Mouse (Mus musculus): ENCODE measurements around the gene Itpr3.
A peak's percentile ranks its signal among the peaks of the same experiment; 100 is the strongest.

Itpr3 gene

DNA sequence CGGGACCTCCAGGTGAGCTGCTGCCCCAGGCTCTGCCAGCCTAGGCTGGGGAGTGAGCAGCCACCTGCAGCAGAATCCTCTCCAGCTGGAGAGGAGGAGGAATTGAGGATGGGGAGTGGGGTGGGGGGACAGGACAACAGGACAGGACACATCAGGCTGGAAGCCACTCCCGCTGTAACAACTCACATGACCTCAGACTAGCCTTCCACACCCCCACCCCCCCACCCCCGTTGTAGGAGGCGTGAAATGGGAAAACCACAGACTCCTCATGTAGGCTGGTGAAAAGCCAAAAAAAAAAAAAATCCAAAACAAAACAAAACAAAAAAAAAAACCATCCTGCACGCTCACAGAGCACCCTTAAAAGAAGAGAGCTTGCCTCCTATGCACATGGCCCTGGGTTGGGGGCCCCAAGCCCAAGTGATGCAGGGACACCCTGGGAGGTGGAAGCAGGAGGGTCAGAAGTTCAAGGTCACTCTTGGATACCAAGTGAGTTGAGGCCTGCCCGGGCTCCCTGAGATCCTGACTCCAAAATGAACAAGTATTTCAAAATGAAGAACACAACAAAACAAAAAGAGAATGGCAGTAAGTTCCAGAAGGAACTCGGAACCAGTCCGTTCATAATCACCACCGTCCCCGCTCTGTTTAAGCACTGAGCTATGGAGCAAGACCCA is 17.5 kb upstream of the Itpr3 start:
- DNase-seq, result no peak

DNA sequence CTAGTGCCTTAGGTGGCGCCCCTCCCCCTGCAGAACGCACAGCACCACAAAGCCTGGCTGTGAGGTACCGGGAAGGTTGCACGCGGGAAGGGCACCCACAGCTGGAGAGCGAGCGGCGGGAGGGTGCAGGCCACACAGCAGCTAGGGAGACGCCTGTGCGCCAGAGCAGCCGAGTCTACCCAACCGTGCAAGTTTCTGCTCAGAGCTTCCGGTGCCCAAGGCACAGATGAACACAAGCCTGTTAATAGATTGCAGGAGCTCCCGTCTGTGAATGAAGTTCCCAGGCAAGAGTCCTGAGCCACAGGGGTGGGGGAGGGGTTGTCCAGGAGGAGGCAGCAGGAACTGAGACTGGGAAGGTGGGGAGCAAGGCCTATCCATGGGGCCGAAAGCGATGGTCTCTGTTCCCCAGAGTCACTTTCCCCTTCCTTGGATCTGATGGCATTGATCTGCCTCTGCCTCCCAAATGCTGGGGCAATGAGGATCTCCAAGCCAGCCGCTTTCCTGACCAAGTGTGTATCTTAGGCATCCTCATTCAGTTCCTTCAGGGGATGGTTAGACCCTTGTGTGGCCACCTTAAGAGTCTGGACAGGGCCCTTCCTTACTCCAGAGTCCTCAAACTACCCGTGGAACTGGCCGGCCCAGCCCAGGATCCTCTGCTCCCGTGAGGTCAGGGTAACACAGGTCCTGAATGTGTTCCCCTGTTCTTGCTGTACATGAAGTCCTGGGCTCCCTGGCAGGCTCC is 16.6 kb upstream of the Itpr3 start:
- DNase-seq, result no peak

DNA sequence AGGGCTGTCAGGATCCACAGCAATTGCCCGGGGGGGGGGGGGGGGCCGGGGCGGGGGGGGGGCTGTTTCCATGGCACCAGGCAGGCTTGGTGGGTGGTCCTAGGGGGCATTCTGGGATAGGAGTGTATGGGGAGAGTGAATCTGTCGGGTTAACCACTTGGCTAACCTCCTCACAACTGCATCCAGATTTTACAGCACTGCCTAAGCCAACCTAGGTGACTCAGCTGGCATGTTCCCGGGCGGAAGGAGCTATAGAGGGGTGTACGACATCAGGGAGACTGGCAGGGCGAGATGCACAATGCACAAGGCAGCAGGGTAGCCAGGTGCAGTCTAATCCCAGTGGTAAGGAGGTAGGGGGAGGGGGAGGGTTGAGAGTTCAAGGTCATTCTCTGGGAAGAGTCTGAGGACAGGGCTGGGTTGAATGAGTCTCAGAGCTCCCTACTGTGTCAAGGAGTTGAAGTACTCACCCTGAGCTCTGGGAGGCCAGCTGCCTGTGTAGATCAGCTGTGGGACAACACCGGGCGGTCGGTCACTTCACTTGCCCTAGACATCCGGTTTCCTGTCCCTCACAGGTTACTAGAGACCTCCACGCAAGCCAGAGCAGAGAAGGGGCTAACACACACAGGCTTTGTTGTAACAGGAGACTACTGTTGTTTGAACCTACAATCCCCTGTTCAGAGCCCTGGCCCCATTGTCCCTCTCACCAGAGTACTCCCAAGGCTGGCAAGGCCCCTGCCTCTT is 15.9 kb upstream of the Itpr3 start:
- no peak for DNase-seq

DNA sequence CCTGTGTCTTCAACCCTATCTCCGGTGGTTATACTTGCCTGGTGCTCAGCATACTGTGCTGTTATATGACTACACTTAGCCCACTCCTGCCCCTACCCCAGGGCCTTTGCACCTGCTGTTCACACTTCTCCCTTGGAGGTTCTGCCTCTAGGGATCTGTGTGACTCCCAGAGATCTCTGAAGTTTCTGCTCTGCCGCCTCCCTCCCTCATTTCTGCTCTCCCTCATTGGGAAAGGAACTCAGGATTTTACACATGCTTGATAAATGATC is 15.4 kb upstream of the Itpr3 start:
- no peak for DNase-seq

DNA sequence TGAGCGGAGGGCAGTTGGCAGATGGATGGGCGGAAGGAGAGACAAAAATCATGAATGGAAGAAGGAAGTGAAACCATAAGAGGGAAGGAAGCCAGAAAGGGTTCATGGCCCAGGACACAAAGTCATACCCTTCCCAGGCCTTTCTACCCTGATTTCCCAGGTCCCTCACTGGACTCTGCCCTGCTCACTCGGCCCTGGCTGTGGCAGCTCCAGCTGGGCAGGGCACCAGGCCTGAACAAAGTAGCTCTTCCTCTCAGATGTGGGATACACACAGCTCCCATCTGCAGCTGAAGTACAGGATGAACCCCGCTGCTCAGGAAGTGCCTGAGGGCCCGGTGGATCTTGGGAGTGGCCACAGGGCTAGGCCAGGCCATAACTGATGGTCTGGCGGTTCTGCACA is 14.3 kb upstream of the Itpr3 start:
- DNase-seq, result no peak

DNA sequence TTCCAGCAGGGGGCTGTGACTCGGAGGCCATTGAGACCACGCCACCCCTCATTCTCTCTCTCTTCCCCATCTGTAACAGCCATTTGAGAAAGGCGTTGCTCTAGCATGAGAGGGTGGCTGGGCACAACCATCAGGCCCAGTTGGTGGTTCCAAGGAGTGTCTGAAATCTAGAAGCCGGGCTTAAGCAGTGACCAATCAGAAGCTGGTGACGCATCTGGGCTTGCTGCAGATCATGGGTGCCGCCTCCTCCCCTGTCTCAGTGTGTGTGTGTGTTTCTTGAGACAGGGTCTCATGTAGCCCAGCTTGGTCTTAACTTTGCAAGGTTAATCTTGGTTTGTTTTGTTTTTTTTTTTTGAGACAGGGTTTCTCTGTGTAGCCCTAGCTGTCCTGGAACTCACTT is 11.9 kb upstream of the Itpr3 start:
- no peak for DNase-seq

DNA sequence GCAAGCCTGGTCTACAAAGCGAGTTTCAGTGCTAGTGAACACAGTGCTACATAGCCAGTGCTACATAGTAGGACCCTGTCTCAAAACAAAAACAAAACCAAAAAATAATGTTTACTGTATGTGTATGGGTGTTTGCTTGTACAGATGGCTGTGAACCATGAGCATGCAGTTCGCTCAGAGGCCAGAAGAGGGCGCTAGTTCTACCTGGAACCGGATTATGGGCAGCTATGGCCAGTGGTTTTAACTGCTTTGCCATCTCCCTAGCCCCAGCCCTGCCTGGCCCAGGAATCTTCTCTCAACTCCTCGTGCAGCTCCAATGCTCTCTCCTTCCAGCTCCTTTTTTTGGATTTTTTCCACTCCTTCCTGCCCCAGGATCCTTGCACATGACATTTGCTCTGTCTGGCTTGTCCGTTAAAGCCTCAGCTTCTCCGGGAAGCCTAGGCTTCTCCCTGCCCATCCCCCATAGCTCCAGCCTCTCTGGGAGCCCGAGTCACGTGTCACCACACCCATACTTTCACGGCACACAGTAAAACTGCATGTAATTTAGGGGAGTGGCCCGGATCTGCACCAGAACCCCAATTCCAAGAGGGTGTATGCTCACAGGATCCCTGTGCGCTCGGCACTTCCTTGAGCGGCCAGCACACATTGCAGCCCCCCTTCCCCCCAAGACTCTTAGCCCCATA is 9.2 kb upstream of the Itpr3 start:
- no peak for DNase-seq

DNA sequence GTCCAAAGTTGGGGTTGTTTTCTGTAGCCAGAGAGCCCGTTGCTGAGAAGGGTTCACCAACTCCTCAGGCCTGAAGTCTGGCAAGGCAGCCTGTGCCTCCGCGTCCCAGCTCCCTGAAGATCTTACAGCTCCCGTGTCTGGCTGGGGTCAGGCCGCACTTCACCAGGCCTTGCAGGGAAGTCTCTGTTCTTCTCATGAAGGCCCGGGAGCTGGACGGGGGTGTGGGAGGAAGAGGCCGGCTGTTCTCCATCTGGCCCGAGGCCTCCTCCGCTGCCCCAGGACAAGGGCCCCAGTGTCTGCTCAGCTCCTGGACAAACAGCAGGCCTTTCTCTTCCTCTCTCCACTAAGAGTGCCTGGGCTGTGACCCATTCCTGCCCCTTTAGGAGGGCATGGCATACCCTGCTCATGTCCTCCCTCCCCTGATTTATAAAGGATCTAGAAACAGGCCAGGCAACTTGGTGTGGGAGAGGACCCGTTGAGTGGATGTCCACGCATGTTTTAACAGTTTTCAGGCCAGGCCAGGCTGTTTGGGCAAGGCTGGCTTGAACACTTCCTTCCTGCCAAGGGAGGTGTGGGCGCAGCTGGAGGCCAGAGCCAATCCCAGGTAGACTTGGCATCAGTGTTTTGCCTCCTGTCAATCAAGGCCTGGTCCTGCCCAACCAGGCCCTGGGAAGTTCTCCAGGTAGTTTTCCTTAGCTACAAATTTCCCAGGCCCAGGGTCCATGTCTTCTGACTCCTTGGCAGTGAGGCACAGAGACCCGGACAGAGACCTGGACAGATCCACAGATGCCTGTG is 8.5 kb upstream of the Itpr3 start:
- peak; percentile 47 for DNase-seq

DNA sequence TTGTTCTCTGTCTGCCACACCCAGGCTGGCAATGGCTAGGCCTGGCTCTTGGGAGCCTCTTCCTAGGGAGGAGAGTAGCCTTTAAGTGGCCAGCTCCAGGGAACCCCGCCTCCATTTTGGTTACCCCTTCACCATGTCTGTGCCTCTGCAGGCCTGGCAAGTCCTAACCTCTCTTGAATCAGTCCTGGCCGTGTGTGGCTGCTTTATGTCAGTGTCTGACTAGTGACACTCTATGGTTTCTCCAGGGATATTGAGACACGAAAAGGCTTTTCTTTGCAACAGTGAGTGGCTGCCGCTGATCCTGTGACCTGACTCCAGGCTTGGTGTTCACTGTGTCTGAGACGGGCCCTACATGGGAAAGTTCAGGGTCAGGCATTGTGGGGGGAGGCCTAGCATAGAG is 6.3 kb upstream of the Itpr3 start:
- DNase-seq, result no peak

DNA sequence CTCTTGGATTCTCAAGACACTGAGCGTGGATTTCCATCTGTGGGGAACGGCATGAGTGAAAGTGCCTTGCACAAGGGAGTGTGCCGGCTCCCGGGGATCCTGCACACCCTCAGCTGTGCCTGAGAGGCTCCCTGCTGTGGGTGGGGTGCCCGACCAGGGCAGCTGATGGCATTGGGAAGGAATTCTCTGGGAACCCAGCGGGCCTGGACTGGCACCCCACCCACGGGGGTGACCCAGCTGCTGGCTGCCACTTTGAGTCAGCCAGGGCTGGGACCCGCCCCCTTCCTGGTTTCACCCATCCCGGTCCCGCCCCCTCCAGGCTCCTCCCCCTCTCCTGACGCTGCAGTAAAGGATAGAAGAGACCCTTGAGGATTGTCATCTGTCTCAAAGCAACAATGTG is 5.6 kb upstream of the Itpr3 start:
- peak; percentile 86 for DNase-seq

DNA sequence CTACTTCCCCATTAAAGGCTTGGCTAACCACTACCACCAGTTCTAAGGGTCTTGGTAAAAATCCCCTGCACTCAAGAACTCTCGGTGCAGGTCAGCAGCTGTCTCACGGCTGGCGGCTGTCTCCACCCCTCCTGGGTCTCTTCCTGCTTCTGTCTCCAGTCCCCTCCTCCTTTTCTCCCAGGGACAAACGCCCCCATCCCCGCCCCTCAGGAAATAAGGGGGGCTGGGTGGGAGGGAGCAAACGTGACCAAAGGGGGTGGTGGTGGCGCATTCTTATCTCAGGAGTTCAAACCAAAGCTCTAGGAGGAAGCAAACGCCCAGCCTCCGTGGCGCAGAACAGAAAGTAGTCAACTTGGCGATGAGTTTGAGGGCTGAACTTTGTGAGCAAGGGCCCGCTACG is 934 bp upstream of the Itpr3 start:
- peak; percentile 91 for DNase-seq

DNA sequence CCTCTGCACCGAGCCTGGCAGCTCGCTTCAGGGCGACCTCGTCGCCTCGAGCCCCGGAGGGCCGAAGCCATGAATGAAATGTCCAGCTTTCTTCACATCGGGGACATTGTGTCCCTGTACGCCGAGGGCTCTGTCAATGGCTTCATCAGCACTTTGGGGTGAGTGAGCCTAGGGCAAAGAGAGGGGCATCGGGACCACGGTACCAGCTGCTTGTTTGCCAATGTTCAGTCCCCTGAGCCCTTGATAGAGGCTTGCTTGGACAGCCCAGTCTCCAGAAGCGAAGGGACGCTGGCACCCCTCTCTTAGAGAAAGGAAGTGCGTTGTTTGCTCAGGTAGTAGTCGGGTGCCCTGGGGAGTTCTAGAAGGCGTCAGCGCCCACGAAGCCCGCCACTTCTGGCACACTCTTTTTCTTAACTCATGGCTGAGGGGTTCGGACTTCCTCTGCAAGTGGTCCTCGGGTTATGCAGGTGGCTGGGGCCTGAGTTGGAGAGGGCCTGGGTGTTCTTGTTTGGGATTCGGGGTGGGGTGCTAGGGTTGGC is 482 bp downstream of the Itpr3 start:
- DNase-seq, result no peak

DNA sequence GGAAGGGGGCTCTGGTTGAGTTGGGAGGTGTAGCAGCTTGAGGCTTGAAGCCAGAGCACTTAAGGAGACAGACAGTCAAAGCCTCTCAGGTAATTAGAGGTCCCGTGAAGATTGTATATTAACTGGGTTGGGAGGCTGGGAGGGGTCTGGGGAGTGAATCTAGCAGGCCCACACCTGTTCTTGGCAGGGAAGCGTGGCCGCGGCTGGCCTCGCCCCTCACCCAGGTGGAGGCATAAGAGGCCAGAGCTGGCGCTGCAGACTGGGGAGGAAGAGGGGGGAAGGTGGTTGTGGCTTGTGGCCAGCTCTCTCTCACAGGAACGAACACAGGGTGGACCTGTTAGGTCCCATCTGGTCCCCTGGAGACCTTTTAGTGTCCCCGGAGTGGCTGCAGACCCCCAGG is 3.6 kb downstream of the Itpr3 start:
- no peak for DNase-seq

DNA sequence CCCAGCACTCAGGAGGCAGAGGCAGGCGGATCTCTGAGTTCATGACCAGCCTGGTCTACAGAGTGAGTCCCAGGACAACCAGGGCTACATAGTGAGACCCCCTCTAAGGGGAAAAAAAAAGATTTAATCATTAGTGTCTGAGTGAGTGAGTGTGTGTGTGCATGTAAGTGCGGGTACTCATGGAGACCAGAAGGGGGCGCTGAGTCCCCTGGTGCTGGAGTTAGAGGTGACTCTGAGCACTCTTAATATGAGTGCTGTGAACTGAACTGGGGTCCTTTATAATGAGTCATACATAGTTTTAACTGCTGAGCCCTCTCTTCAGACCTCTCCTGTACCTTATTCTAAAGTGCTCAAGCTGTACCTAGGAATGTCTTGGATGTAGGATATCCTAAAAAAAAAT is 4.6 kb downstream of the Itpr3 start:
- DNase-seq, result no peak

DNA sequence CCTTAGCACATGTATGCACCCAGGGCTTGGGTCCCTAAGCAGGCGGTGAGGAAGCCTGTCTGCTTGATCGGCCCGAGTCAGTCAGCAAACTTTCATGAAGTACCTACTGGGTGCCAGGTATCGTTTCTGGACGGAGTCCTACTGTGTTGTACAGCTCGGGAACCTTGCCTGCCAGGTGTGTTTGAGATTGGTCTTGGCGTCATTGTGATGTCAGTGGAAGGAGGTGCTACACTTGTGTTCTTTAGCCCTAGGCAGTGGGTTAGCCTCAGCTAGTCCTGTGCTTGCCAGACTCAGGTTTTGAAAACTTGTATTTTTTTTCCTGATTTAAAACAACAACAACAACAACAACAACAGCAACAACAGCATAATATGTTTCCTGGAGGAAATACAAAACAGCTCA is 5.6 kb downstream of the Itpr3 start:
- DNase-seq, result no peak

DNA sequence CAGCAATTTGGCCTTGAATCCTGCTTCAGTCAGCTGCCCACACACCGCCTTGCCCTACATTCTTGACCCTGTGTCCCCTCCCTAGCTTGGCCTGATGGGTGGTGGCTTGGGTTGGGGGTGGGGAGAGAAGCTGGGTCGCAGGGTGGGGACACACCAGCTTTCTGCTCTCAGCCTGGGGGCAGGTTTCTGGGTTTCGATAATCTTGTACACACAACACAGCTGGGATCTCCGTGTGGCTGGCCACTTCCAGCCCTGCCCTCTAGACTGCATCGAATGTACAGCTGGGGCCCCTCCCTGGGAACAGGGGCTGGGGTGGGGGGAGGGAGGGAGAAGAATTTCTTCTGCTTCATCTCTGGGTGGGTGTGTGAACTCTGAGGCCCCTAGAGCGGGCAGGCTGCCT is 6.6 kb downstream of the Itpr3 start:
- DNase-seq, result no peak

DNA sequence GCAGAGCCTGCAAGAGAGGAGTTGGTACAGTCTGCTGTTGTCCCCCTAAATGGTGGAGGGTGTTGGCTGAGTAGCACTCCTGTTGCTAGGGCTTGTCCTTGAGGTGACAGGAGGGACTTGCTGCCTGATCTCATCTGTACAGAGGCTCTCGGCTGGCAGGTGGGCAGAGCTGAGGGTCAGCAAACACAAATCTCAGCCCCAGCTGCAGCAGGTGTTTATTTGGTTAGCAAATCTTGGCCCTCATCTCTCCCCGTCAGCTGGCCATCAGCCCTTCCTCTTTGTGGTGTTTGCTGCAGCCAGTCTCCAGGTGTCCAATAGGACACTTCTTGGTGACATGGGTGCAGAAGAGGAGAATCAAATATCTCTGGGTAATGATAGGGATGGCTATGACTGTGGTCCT is 7.1 kb downstream of the Itpr3 start:
- no peak for DNase-seq

DNA sequence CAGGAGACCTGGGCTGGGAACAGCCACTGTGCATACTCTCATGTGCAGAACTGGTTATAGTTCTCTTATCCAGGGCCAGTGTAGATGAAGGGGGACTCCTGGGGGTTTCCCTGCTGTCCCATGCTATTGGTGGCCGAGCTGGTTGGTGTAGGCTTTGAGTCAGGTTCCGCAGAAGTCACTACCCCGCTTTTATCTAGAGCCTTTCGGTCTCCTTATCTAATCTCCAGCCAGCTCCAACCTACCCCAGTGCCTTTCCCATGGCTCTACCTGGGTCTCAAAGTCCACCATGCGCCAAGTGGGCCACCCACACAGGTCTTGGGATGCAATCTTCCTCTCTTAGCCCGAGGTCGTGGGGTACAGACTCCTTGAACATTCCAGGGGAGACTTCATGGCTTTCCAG is 9.0 kb downstream of the Itpr3 start:
- DNase-seq, result no peak

DNA sequence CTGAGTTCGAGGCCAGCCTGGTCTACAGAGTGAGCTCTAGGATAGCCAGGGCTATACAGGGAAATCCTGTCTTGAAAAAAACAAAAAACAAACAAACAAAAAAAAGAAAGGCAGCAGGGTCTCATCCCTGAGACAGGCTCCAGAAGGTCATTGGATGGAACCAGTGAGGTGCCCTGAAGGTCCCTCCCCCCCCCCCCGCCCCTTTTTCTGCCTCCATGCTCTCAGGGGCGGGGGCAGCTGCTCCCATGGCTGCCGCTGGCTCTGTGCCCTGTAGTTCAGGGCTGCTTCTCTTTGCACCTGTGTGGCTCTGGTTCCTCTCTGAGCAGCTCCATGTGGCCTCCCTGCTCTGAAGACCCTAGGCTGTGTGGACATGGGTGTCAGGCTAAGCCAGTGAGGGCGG is 12.0 kb downstream of the Itpr3 start:
- DNase-seq, result no peak

DNA sequence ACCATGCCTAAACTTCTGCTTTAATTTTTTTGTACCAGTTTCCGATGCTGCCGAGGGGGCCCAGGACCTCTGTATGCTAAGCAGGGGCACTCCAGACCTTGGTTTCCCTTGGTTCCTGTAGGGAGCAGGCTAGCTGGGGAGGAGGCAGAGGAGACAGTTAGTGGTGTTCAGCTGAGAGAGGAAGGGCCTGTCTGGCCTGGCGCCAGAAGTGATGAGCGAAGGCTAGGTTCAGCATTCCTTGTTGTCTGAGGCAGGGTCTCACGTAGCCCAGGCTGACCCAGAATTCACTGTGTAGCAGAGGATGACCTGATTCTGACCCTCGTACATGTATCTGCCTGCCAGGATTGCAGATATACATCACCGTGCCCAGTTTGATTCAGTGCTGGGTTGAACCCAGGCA is 13.8 kb downstream of the Itpr3 start:
- no peak for DNase-seq

DNA sequence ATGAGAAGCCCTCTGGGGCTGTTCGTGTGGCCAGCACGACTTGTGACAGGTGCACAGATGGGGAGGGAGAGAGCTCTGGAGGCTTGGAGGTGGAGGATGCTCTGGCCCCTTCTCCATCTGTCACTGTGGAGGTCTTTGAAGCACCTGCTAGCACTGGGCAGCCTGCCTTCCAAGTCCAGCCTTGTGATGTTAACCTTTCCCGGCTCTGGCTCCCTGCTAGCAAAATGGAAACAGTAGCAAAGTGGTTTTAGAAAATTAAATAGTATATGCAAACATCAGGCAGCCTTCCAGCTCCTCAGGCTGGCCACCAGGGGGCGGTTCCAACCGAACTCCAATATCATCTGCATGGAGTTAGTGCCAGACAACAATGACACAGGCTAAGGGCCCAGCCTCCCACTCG is 14.5 kb downstream of the Itpr3 start:
- DNase-seq, result peak; percentile 69

DNA sequence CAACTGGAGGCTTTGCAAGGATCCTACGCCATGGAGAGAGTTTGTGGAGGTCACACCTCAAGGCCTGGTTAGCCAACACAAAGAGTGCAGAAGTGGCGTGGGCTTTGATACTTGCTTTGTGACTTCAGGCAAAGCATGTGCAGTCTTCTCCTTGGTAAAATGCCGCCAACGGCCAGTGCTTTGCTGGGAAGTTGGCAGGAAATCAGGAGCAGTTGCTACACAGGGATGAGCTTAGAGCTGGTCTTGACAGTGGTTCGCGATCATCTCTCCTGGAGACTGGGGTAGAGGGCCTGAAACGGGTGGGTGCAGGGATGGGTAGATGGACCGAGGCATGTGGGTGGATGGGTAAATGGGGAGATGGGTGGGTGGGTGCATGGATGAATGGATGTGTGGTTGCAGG is 15.3 kb downstream of the Itpr3 start:
- DNase-seq, result no peak

DNA sequence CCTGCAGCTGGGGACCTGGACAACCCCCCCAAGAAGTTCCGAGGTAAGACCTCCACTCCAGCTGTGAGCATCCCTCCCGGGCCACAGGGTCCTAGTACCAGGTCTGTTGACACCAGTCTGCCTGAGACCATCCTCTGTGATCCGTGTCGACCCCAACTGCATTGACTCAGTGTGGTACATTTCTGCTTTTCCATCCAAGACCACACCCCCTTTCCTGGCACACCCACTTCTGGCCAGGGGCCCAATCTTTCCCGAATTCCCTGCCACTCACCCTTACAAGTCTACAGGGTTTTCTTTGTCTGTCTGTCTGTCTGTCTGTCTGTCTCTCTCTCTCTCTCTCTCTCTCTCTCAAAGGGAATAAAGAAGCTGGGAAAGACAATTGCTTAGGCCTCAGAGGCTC is 16.0 kb downstream of the Itpr3 start:
- DNase-seq, result no peak
